Mouse (Mus musculus): ENCODE measurements around the gene Creb3.

DNA sequence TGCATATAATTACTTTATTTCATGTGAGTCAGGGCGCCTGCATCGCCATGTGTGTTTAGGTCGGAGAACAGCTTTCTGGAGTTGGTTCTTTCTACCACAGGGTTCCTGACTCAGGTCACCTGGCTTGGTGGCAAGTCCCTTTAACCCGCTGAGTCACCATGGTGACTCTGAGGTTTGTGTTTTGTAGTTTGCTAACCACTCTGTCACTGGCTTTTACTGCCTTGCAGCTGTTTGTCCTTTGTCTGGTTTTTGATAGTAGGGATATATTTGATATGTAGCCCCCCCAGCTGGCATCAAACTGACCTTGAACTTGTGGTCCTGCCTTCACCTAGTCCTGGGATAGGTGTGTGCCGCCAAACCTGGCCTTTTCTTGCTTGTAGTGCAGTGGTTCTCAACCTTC, 20.1 kb downstream of the Creb3 start:
- no peak for TF ChIP-seq CTCF (IDR thresholded peaks at IDR 0.05; ENCODE audit: low read depth)
- TF ChIP-seq EP300 (IDR thresholded peaks at IDR 0.05; ENCODE audit: low read depth): no peak
